27 mouse cellular contexts compared by ENCODE assay signal in genomic region chr17:86128198-86128597, GRCm38 (mm10). TPM values are rescaled to one million over a fixed set of nuclear protein-coding genes. Genes with fewer than 3 reads are reported as not detected.
A peak's percentile ranks its signal among the peaks of the same experiment; 100 is the strongest.
DNase-seq lines count a peak whose midpoint lies in the region; ATAC-seq and TF ChIP-seq lines count a peak whose summit lies in the region.
"Had no signal": no experiment of that assay in that cellular context is flagged by ENCODE, and none has a peak within 500 bp of the region (broad histone marks: within the 10 kb centered on the region; RNA-seq: fewer than 3 reads in every experiment).

No protein-coding gene starts in this region.

- peak; percentile 26 for DNase-seq in A20 (ENCODE audit: low read depth, low spot score)
- peak; percentile 23 to 30 for DNase-seq in B cell, adult 2 months
- DNase-seq in cerebellum, adult 2 months: no peak
- DNase-seq in urinary bladder, postnatal 14 days (ENCODE audit: low spot score): no peak
- DNase-seq: adrenal gland, postnatal 14 days; cerebellum, adult 11-12 months; cerebellum, postnatal 10 days; gastrocnemius, postnatal 10 days; heart, postnatal 36 days; kidney, adult 8-10 months; layer of hippocampus, postnatal 36 days; lung, embryonic 14.5 days; right cerebral cortex, postnatal 25 days; thymus, postnatal 4 days had no signal

- TF ChIP-seq CTCF in cerebellum, adult 2 months (IDR thresholded peaks at IDR 0.05; ENCODE audit: borderline replicate concordance, insufficient read depth, low read depth, low read length): no peak

- TF ChIP-seq POLR2A in cerebellum, adult 2 months (IDR thresholded peaks at IDR 0.05; ENCODE audit: borderline replicate concordance, insufficient read depth, low read length): no peak

- no peaks in the 10 kb centered on the region for H3K27me3 ChIP-seq in cerebellum, adult 2 months (ENCODE audit: control insufficient read depth, insufficient read depth, low read length)
- H3K27me3 ChIP-seq: forebrain, embryonic 13.5 days; hindbrain, embryonic 13.5 days; limb, embryonic 15.5 days; midbrain, embryonic 13.5 days; neural tube, embryonic 13.5 days; Patski had no signal

- no peak overlapping the region for H3K4me3 ChIP-seq in cerebellum, adult 2 months (replicated peaks; ENCODE audit: insufficient read depth, low read depth, low read length)
- H3K4me3 ChIP-seq: forebrain, embryonic 13.5 days; hindbrain, embryonic 13.5 days; limb, embryonic 10.5 days; limb, embryonic 15.5 days; midbrain, embryonic 13.5 days; myocyte; neural tube, embryonic 13.5 days had no signal

- WGBS in cerebellum, adult 2 months: 98% methylated on average over 5 of the region's 5 CpGs

- H3K27ac ChIP-seq in cerebellum, adult 2 months (ENCODE audit: insufficient read depth, low read length): no peak overlapping the region
- H3K27ac ChIP-seq: forebrain, embryonic 13.5 days; hindbrain, embryonic 13.5 days; kidney, postnatal 0 days; limb, embryonic 10.5 days; limb, embryonic 15.5 days; liver, embryonic 14.5 days; midbrain, embryonic 13.5 days; neural tube, embryonic 13.5 days had no signal

- ATAC-seq in megakaryocyte, adult 5-6 weeks (ENCODE audit: poor library complexity, severe bottlenecking): peak; percentile 82
- 0 out of 2 replicates have a peak, but pooled peaks have one; percentile 26 for ATAC-seq in neutrophil, adult 5-6 weeks (ENCODE audit: extremely low read depth, insufficient number of reproducible peaks, low FRiP score, poor library complexity, severe bottlenecking)
- ATAC-seq: forebrain, embryonic 13.5 days; intestine, embryonic 16.5 days; midbrain, embryonic 13.5 days; Patski had no signal

- no peaks in the 10 kb centered on the region for H3K4me1 ChIP-seq in cerebellum, adult 2 months (ENCODE audit: control insufficient read depth, insufficient read depth, low read length)
- H3K4me1 ChIP-seq: forebrain, embryonic 13.5 days; hindbrain, embryonic 13.5 days; limb, embryonic 10.5 days; limb, embryonic 15.5 days; midbrain, embryonic 13.5 days; neural tube, embryonic 13.5 days had no signal

RNA-seq across cellular contexts. Expression of gene Srbd1, which starts 16.8 kb away (rescaled TPM):
- total RNA-seq in megakaryocyte, adult 5-6 weeks (2015): 15.8 and 17.2 TPM in 2 replicates
- 19.5 and 24.9 TPM in 2 replicates for total RNA-seq in megakaryocyte, adult 5-6 weeks (2017)
- 18.3 and 20.0 TPM in 2 replicates for total RNA-seq in neutrophil, adult 5-6 weeks (2017)
- polyA plus RNA-seq in cerebellum, adult 2 months (2012; rRNA removed): 5.3 and 5.9 TPM in 2 replicates

RNA-seq across cellular contexts. Expression of gene Prkce, which starts 39.4 kb away (rescaled TPM):
- total RNA-seq in megakaryocyte, adult 5-6 weeks (2015): 7.3 and 8.1 TPM in 2 replicates
- 3.5 and 13.3 TPM in 2 replicates for total RNA-seq in megakaryocyte, adult 5-6 weeks (2017)
- total RNA-seq in neutrophil, adult 5-6 weeks (2017): 32.1 and 42.5 TPM in 2 replicates
- 53.7 and 53.8 TPM in 2 replicates for polyA plus RNA-seq in cerebellum, adult 2 months (2012; rRNA removed)

Comparison
In these comparisons a context has a peak if more than half of its experiments do, and no peak if none do; other contexts are left out.
1. DNase-seq: peak in A20 (single experiment) and B cell, adult 2 months (2 of 2); none in cerebellum, adult 2 months (0 of 2) and urinary bladder, postnatal 14 days (single experiment).